Mouse (Mus musculus): ENCODE measurements around the gene Otoa. TPM values are rescaled to one million over a fixed set of nuclear protein-coding genes. Genes with fewer than 3 reads are reported as not detected.

Otoa gene
- 0.08 and 0.17 TPM in 2 replicates for polyA plus RNA-seq (2015; fragmentation: Nextera tagmentation; extraction: Ambion mirVana)

- H3K9ac ChIP-seq (ENCODE audit: low read depth, low read length) = no peak within 1 kb of the TSS
- TF ChIP-seq CTCF (IDR thresholded peaks at IDR 0.05; ENCODE audit: low read depth) = no peak
- no peak for ATAC-seq (replicated peaks; ENCODE audit: low FRiP score, low read depth)
- no peak within 1 kb of the TSS for H3K4me3 ChIP-seq (replicated peaks; ENCODE audit: low read depth, low read length)
- 83% methylated on average over 4 of the region's 4 CpGs for WGBS
- H3K9me3 ChIP-seq (replicated peaks; ENCODE audit: low read length) = no peaks in the 10 kb centered on the region
- H3K36me3 ChIP-seq (ENCODE audit: insufficient read depth, low read length) = peaks cover 8% of the 10 kb centered on the region; the same call in 1 of the 2 replicates
- no peaks in the 10 kb centered on the region for H3K4me1 ChIP-seq (replicated peaks; ENCODE audit: insufficient read depth, low read length)
- no peak within 1 kb of the TSS for H3K4me2 ChIP-seq (ENCODE audit: low read length)
- no peak within 1 kb of the TSS for H3K27ac ChIP-seq
- no peak for DNase-seq (ENCODE audit: low spot score)
- no peaks in the 10 kb centered on the region for H3K27me3 ChIP-seq (ENCODE audit: insufficient read depth, low read length)
Measured at GRCm38 (mm10) chr7:121081350-121081749, at the start of gene Otoa. Gene Otoa (plus strand): TSS chr7:121081650.

GRCm38 (mm10) chr7:121033856-121034652 is 47.4 kb upstream of the Otoa start, which contains the start of gene Mettl9:
Gene Mettl9 (plus strand): TSS chr7:121034445.
- DNase-seq (ENCODE audit: low spot score) (peak; percentile 97), ATAC-seq (replicated peaks; ENCODE audit: low FRiP score, low read depth) (peak; percentile 98)
- 2% methylated on average over 32 of the region's 43 CpGs for WGBS
- Histone ChIP-seq H3K9me3 (replicated peaks; ENCODE audit: low read length) (no peaks in the 10 kb centered on the region), H3K4me2 (ENCODE audit: low read length) (peak within 1 kb of the TSS; percentile 78), H3K27ac (peak within 1 kb of the TSS; percentile 98), H3K9ac (ENCODE audit: low read depth, low read length) (peak within 1 kb of the TSS; percentile 100), H3K4me1 (replicated peaks; ENCODE audit: insufficient read depth, low read length) (peaks cover 4% of the 10 kb centered on the region; the same call in 1 of the 2 replicates), H3K27me3 (ENCODE audit: insufficient read depth, low read length) (no peaks in the 10 kb centered on the region), H3K4me3 (replicated peaks; ENCODE audit: low read depth, low read length) (peak within 1 kb of the TSS; percentile 88), H3K36me3 (ENCODE audit: insufficient read depth, low read length) (no peaks in the 10 kb centered on the region)
- TF ChIP-seq CTCF (IDR thresholded peaks at IDR 0.05; ENCODE audit: low read depth) = peak; percentile 16; the same call in 1 of the 2 replicates

GRCm38 (mm10) chr7:121034701-121035141 is 46.7 kb upstream of the Otoa start:
- ATAC-seq (replicated peaks; ENCODE audit: low FRiP score, low read depth) (peak; percentile 76), DNase-seq (ENCODE audit: low spot score) (no peak)
- Histone ChIP-seq H3K4me2 (ENCODE audit: low read length) (peak overlapping the region; percentile 78), H3K4me3 (replicated peaks; ENCODE audit: low read depth, low read length) (peak overlapping the region; percentile 88), H3K4me1 (replicated peaks; ENCODE audit: insufficient read depth, low read length) (peaks cover 4% of the 10 kb centered on the region; the same call in 1 of the 2 replicates), H3K9ac (ENCODE audit: low read depth, low read length) (peak overlapping the region; percentile 100), H3K27ac (peak overlapping the region; percentile 98), H3K36me3 (ENCODE audit: insufficient read depth, low read length) (no peaks in the 10 kb centered on the region), H3K27me3 (ENCODE audit: insufficient read depth, low read length) (no peaks in the 10 kb centered on the region), H3K9me3 (replicated peaks; ENCODE audit: low read length) (no peaks in the 10 kb centered on the region)
- TF ChIP-seq CTCF (IDR thresholded peaks at IDR 0.05; ENCODE audit: low read depth) = no peak
- WGBS = under 1% methylated on average over 31 of the region's 63 CpGs

DNA sequence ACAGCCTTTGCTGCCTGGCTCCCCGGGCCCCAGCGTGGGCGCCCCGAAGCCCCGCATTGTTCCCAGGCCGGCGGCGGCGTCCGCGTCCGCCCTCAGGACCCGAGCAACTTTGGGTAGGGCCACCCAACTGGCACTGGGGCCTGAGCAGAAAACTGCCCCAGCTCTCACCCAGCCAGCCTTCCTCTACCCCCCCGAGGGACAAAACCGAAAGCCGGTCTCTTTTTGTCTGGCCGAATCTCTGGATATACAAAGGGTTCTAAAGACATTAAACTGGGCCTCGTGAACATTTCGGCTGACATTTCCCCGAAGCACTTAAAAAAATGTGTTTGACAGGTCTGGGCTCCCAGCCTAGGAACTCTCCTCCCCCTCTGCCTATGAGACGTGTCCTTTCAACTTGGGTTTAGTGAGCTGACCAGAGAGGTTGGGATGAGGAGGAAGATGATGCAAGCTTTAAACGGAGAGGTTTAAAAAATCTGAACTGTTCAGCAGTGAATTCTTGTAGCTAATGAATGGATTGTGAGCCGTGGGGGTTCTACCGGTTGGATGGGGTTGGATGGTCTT is 46.2 kb upstream of the Otoa start:
- Histone ChIP-seq H3K9ac (ENCODE audit: low read depth, low read length) (peak overlapping the region; percentile 100), H3K36me3 (ENCODE audit: insufficient read depth, low read length) (no peaks in the 10 kb centered on the region), H3K4me3 (replicated peaks; ENCODE audit: low read depth, low read length) (peak overlapping the region; percentile 88), H3K4me2 (ENCODE audit: low read length) (peak overlapping the region; percentile 78), H3K9me3 (replicated peaks; ENCODE audit: low read length) (no peaks in the 10 kb centered on the region), H3K27ac (peak overlapping the region; percentile 98), H3K27me3 (ENCODE audit: insufficient read depth, low read length) (no peaks in the 10 kb centered on the region), H3K4me1 (replicated peaks; ENCODE audit: insufficient read depth, low read length) (peaks cover 4% of the 10 kb centered on the region; the same call in 1 of the 2 replicates)
- ATAC-seq (replicated peaks; ENCODE audit: low FRiP score, low read depth) (peak; percentile 17), DNase-seq (ENCODE audit: low spot score) (peak; percentile 83)
- TF ChIP-seq CTCF (IDR thresholded peaks at IDR 0.05; ENCODE audit: low read depth) = no peak
- under 1% methylated on average over 24 of the region's 24 CpGs for WGBS

- no peak overlapping the region for H3K9ac ChIP-seq (ENCODE audit: low read depth, low read length)
- H3K4me1 ChIP-seq (replicated peaks; ENCODE audit: insufficient read depth, low read length) = peaks cover 16% of the 10 kb centered on the region; the same call in 1 of the 2 replicates
- H3K27me3 ChIP-seq (ENCODE audit: insufficient read depth, low read length) = no peaks in the 10 kb centered on the region
- no peaks in the 10 kb centered on the region for H3K9me3 ChIP-seq (replicated peaks; ENCODE audit: low read length)
- no peak overlapping the region for H3K4me2 ChIP-seq (ENCODE audit: low read length)
- TF ChIP-seq CTCF (IDR thresholded peaks at IDR 0.05; ENCODE audit: low read depth) = no peak
- ATAC-seq (replicated peaks; ENCODE audit: low FRiP score, low read depth) (no peak), DNase-seq (ENCODE audit: low spot score) (no peak)
- no peak overlapping the region for H3K27ac ChIP-seq
- H3K4me3 ChIP-seq (replicated peaks; ENCODE audit: low read depth, low read length) = no peak overlapping the region
- 87% methylated on average over 4 of the region's 4 CpGs for WGBS
- no peaks in the 10 kb centered on the region for H3K36me3 ChIP-seq (ENCODE audit: insufficient read depth, low read length)
Measured at GRCm38 (mm10) chr7:121040595-121040994, 40.9 kb upstream of the Otoa start.

GRCm38 (mm10) chr7:121041989-121042388 is 39.5 kb upstream of the Otoa start:
- no peak for TF ChIP-seq CTCF (IDR thresholded peaks at IDR 0.05; ENCODE audit: low read depth)
- H3K4me3 ChIP-seq (replicated peaks; ENCODE audit: low read depth, low read length) = no peak overlapping the region
- ATAC-seq (replicated peaks; ENCODE audit: low FRiP score, low read depth) (no peak), DNase-seq (ENCODE audit: low spot score) (no peak)
- H3K27ac ChIP-seq = no peak overlapping the region
- no peak overlapping the region for H3K4me2 ChIP-seq (ENCODE audit: low read length)
- no peak overlapping the region for H3K9ac ChIP-seq (ENCODE audit: low read depth, low read length)
- no peaks in the 10 kb centered on the region for H3K36me3 ChIP-seq (ENCODE audit: insufficient read depth, low read length)
- no peaks in the 10 kb centered on the region for H3K27me3 ChIP-seq (ENCODE audit: insufficient read depth, low read length)
- WGBS = 52% methylated on average over 1 of the region's 1 CpGs
- peaks cover 22% of the 10 kb centered on the region; the same call in 1 of the 2 replicates for H3K4me1 ChIP-seq (replicated peaks; ENCODE audit: insufficient read depth, low read length)
- H3K9me3 ChIP-seq (replicated peaks; ENCODE audit: low read length) = no peaks in the 10 kb centered on the region
